Mouse (Mus musculus) cerebellum, adult (tissue): Measurements from ENCODE around the gene Cdc14a.

Experiments used
- ATAC-seq: cut with Nextera tagmentation; 2 replicates; pipeline ENCODE4 v1.9.2; 2017; ENCODE audit warnings: mild to moderate bottlenecking, moderate library complexity, mixed read lengths; ENCODE audit not compliant: insufficient number of reproducible peaks, low FRiP score, low TSS enrichment

Gene Cdc14a

GRCm38 (mm10) chr3:116331811-116332464, 91.9 kb downstream of the Cdc14a start:
- peak; percentile 41; the same call in 1 of the 2 replicates for ATAC-seq

DNA sequence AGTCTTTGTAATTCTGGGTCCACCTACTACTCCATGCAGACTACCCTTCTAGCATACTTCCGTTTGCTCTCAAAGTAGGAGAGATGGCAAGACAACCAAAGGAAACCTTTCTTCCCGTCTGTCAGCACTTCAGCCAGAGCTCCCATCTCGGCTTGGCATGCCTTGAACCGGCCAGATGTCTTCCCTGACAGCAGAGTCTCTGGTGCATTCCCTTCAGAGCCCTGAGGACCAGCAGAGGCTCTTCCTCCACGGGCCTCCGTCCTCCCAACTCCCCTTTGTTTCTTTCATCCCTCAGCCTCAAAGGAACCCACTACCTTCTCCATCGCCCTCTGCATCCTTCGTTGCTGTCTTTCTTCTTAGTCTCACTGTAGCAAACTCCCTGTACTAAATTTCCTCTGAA, 93.9 kb downstream of the Cdc14a start:
- ATAC-seq: no peak

DNA sequence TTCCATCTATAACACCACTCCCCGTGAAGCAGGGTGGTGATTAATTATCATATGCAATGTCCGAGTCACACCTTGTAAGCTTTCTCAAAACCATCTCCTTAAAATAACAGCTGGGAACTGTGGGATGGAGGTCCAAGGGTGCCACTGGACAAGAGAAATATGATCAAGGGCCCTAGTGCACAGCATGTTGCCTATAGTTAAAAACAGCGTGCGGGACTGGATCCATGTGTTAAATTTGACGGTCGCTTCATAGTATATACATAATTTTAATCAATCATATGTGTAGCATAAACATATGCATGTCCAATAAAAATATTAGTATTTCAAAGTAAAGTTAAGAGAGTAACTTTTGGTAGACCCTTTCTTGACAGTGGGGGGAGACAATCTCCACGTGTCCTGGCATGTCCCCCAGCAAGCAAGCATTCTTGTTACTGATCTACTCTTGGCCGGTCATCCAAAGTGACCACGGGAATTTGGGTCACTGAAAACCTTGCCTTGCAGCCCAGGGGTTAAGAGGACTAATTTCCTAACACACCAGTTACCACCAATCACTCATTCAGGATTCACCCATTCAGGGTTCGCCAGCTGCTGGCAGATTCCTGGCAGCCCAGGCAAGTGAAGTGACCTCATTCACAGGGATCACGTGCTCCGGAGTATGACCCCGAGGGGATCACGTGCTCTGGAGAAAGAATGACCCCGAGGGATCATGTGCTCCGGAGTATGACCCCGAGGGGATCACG, 94.6 kb downstream of the Cdc14a start:
- ATAC-seq: no peak

DNA sequence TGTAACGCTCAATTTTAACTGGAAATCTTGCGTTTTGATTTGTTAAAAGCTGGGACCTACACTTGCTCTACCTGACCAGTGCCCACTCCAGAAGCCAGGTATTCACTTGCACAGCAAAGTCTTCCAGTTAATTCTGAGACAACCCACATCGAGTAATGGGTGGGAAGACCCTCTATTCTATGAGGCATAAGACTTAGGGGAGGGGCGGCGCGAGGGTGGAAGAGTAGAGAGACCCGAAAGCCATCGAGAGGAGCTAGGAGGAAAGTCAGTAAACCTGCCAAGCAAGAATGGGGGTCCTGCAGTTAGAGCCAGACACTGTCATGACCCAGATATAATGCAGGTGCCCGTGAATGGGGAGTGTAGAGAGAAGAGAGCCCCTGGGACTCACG, 96.2 kb downstream of the Cdc14a start:
- ATAC-seq: peak; percentile 37; the same call in 1 of the 2 replicates

GRCm38 (mm10) chr3:116327001-116327615, 96.7 kb downstream of the Cdc14a start:
- peak; percentile 79 for ATAC-seq

DNA sequence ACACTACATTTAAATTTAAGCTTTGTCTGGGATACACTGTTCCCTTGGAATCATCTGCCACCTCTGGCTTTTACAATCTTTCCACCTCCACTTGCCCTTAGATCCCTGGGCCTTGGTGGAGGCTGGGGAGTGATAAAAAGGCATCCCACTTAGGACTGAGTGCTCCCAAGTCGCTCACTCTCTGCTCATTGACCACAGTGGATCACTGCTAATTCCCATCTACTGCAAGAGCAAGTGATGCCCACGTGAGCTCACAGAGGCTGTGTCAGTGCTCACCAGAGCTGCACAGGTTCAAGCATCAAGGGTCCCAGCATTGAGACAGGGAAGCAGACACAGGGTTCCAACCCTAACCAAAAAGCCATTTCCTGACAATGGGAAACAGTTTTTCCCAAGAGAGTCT, 98.3 kb downstream of the Cdc14a start:
- no peak for ATAC-seq

DNA sequence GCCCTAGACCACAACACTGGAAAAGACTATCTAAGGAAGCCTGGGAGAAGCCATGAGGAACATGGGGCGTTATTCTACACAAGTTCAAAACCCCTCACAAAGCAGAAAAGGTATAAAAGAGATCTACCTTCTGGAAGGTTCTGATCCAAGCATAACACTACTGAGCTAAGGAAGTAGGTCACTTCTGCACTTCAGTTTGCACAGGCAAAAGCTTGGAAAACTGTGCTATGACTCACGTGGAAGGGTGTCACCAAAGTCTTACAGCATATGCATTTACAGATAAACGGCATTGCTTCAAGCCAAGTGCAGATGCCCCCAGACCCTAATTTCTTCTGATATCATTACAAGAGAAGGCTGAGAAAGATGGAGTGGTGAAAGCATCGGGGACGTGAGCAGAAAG, 104.1 kb downstream of the Cdc14a start:
- no peak for ATAC-seq

DNA sequence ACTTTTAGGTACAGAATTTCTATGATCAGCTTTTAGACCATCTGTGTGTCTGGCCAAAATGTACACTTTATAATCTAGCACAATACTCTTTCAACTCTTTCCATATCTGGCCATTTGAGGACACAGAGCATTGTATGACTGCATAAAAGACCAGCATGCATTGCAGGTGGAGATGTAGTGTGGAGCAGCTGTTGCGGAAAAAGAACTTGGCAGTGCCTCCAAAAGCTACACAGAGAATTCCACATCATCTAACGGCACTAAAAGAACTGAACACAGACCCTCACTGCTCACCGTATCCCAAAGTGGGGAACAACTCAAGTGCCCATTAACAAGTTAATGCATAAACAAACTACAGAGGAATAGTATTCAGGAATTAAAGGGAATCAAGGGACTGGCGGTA, 112.0 kb downstream of the Cdc14a start:
- ATAC-seq: no peak

DNA sequence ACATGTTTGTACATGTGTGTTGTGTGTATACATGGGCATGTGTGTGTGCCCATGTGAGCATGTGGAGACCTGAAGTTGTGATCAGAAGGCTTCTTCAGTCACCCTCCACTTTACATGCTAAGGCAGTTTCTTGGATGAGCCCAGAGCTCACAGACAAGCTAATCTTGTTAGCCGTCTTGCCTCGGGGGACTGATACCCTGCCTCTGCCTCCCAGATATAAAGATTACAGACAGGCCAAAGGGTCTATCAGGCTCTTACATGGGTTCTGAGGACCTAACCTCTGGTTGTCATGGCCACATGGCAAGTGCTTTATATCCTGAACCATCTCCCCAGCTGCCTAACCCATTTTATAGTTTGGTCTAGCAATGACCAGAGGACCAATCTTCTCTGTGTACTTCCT, 112.7 kb downstream of the Cdc14a start:
- no peak for ATAC-seq

- no peak for ATAC-seq
These were observed 113.2 kb downstream of the Cdc14a start for GRCm38 (mm10) chr3:116310672-116311071.

- no peak for ATAC-seq
These were observed 113.8 kb downstream of the Cdc14a start for GRCm38 (mm10) chr3:116310033-116310432.

DNA sequence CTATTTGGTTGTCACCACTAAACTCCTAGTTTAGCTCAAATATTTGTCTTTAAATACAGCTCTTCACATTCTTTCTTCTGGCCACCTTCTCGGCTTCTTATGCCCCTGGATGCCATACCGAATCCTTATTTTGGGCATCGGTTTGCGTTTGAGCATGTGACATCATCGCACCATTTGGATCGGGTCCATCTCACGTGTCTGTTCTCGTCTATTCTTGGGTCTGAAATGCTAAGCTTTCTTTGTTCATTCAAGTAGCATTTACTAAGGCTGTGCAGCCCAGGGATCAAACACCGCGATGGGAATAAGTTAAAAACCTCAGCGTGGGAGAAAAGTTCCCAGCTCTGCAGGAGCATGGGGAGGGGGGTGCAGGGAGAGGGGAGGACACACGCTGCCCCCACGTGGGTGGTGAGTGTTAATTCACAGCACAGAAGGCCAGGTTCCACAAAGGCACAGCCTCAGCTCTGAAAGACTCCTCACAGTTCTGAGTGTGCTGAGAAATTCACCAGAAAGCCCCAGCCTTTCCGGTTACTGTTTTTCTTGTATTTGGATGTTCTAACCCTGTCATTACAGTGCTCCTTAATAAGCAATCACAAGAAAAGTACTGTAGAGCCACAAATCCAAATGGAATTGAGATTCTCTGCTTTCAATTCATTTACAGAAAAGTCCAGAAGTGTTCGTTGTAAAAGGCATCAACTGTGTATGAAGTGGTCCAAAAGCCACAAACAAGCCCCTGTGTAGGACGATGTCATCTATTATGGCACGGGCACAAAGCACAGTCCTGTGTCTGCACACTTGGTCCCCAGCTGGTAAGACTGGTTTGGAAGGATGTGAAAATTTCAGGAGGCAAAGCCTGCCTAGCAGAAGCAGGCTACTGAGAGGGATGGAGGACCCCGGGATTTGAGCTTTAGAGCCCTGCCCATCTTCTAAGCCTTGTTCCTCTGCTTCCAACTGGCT, 118.8 kb downstream of the Cdc14a start:
- no peak for ATAC-seq

DNA sequence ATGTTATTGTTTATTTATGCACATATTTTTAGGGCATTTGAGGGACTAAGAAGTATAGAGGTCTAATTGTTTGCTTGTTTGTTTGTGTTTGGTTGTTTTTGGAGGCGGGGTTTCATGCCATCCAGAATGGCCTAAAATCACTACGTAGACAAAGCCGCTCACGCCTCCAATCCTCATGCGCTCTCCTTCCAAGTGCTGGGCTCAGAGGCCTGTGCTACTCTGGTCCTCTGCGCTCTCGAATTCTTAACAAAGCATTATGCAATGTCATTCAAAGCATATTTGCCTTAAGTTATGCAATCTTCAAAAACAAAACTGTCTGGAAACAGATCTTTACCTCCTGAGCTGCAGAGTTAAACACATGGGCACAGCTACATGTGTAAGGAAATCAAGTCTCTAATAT, 121.3 kb downstream of the Cdc14a start:
- no peak for ATAC-seq

GRCm38 (mm10) chr3:116301754-116302153, 122.1 kb downstream of the Cdc14a start:
- no peak for ATAC-seq

GRCm38 (mm10) chr3:116298727-116299126, 125.1 kb downstream of the Cdc14a start:
- ATAC-seq: no peak

DNA sequence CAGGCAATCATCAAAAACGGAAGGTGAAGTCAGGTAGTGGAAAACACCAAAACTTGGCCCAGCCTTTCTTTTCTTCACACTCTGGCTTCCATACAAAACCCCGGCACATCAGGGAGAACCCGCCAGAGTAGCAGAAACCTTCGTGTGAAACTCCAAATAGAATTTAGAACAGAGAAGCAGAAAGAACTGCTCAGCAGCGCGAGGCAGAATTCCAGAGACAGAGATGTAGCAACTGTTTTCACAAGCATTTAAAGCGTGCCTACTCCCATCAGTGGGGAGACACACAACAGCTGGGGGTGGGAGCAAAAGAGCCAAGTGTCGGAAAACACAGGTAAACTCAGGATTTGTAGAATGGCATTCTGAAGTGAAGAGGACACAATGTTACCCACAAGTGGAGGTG, 125.8 kb downstream of the Cdc14a start:
- ATAC-seq: no peak

- ATAC-seq: no peak
These were observed 126.7 kb downstream of the Cdc14a start for GRCm38 (mm10) chr3:116297170-116297569.

- no peak for ATAC-seq
These were observed 133.6 kb downstream of the Cdc14a start for GRCm38 (mm10) chr3:116290041-116290815.

DNA sequence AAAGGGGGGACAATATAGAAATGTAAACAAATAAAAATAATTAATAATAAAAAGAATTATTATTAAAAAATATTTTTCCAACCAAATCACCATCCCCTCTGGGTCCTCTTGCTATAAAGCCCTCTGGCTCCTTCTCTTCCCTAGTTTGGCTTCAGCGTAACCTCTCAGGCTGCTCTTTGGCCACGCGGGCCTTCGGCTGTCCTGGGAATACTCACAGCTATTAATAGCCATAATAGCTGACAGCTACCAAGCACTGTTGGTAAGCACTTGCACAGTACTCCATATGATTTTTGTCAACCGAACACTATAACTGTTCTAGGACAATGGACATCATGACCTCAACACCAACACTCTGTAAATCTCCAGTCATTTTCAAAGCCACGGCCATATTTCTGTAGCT, 135.0 kb downstream of the Cdc14a start:
- no peak for ATAC-seq

- no peak for ATAC-seq
These were observed 139.1 kb downstream of the Cdc14a start for GRCm38 (mm10) chr3:116284735-116285134.
